Mouse (Mus musculus) midbrain, embryonic 15.5 days (tissue): ENCODE measurements at regions not wholly inside any gene's neighbourhood (a gene's known extent, or its start where the extent isn't known, plus 50 kb on each side); places are given as distances from the start of the nearest gene placed in this dataset.

ENCODE experiments used
- ATAC-seq: fragments of 200-750 bp; cut with Nextera tagmentation; replicated peaks from 2 replicates; pipeline ENCODE4 v1.8.0; 2017; ENCODE audit warnings: moderate TSS enrichment
- H3K27ac ChIP-seq: fragments of 300-500 bp; sonication (generic); 2 replicates; pipeline ENCODE4 v1.5.1; 2015; ENCODE audit warnings: mild to moderate bottlenecking, inconsistent platforms
- H3K27me3 ChIP-seq: fragments of 300-500 bp; sonication (generic); replicated peaks from 2 replicates; pipeline ENCODE4 v1.6.1; 2015; ENCODE audit warnings: inconsistent platforms
- H3K36me3 ChIP-seq: fragments of 300-500 bp; sonication (generic); replicated peaks from 2 replicates; pipeline ENCODE4 v1.6.1; 2015; ENCODE audit warnings: inconsistent platforms
- H3K4me1 ChIP-seq: fragments of 300-500 bp; sonication (generic); 2 replicates; pipeline ENCODE4 v1.6.1; 2015; ENCODE audit warnings: inconsistent platforms
- H3K4me2 ChIP-seq: fragments of 300-500 bp; sonication (generic); 2 replicates; pipeline ENCODE4 v1.6.1; 2015; ENCODE audit warnings: inconsistent platforms, mild to moderate bottlenecking, moderate library complexity
- H3K4me3 ChIP-seq: fragments of 300-500 bp; sonication (generic); 2 replicates; pipeline ENCODE4 v1.5.1; 2015; ENCODE audit warnings: mild to moderate bottlenecking, inconsistent platforms
- H3K9ac ChIP-seq: fragments of 300-500 bp; sonication (generic); 2 replicates; pipeline ENCODE4 v1.6.1; 2015; ENCODE audit warnings: mild to moderate bottlenecking, inconsistent platforms
- H3K9me3 ChIP-seq: fragments of 300-500 bp; sonication (generic); 2 replicates; pipeline ENCODE4 v1.6.1; 2016; ENCODE audit warnings: inconsistent platforms
- WGBS: fragments of 180-500 bp; shearing (Covaris S2); methylation state at CpG from one replicate; pipeline ENCODE4 v1.1.7; 2015; ENCODE audit warnings: mixed read lengths; 5-methylcytosine and 5-hydroxymethylcytosine counted together

DNA sequence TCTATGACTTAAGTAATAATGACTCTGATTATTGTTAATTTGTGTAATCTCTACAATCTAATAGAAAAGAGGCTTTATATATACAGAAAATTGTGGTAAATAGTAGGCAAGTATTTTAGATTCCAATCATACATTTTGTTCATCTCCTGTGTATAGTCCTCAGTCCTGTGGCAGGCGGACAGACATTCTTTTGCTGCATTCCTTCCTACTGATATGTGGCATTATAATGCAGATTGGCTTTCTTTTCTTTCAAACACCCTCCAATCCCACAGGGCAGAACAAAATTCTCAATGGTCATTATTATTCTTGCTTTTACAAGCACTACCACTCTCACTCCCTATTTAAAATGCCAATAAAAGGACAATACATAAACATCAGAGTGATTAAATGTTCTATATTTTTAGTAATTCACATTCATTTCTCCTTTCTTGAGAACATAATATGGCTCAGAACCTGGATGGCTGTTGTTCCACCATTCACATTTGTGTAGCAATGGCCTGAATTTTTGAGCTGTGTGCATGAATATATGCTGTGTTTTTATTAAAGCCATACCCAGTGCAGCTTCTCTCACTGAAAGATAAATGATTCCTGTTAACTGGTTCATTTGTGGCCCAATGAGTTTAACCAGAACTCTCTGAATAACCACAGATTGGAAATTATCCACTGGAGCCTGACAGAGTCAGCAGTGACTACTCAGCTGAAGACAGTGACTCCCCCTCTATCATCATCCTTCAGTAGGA lies 194.6 kb downstream of the Gm43517 start:
- Histone ChIP-seq H3K4me2 (no peak overlapping the region), H3K9me3 (no peaks in the 10 kb centered on the region), H3K27ac (no peak overlapping the region), H3K27me3 (no peaks in the 10 kb centered on the region), H3K9ac (no peak overlapping the region), H3K4me1 (no peaks in the 10 kb centered on the region), H3K4me3 (no peak overlapping the region), H3K36me3 (no peaks in the 10 kb centered on the region)
- WGBS = 18% methylated on average over 1 of the region's 1 CpGs
- ATAC-seq = no peak

DNA sequence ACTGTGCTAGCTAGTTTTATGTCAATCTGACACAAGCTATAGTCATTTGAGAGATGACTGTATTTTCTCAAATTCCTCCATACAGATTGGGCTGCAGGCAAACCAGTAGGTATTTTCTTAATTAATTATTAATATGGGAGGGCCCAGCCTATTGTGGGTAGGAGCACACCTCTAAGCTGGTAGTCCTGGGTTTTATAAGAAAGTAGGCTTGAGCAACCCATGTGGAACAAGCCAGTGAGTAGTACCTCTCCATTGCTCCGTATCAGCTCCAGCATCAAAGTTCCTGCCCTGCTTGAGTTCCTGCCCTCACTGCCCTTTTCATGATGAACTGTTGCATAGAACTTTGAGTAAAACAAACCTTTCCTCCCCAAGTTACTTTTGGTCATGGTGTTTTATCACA lies 198.9 kb downstream of the Gm43517 start:
- Histone ChIP-seq H3K27me3 (no peaks in the 10 kb centered on the region), H3K27ac (no peak overlapping the region), H3K36me3 (no peaks in the 10 kb centered on the region), H3K4me2 (no peak overlapping the region), H3K4me3 (no peak overlapping the region), H3K4me1 (no peaks in the 10 kb centered on the region), H3K9ac (no peak overlapping the region), H3K9me3 (no peaks in the 10 kb centered on the region)
- 73% methylated on average over 1 of the region's 1 CpGs for WGBS
- ATAC-seq = no peak

DNA sequence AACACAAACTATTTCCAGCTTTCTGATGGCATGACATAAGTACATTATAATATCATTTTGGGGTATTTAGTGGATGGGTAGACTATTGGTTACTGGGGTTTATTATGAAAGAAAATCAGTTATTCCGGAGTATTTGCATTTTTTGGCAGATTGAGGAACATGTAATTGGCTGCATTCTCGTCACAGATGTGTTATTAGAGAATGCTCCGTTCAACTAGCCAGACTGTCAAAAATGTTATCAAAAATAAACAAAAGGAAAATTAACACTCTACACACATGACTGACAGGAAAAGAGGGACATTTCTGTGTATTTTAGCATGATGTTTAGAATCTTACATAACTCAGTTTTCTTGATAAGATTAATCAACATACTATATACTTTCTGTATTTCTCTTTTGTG lies 237.3 kb downstream of the Gm43517 start:
- no peak for ATAC-seq
- no peak overlapping the region for H3K9ac ChIP-seq
- no peak overlapping the region for H3K4me2 ChIP-seq
- H3K9me3 ChIP-seq = no peaks in the 10 kb centered on the region
- H3K4me3 ChIP-seq = no peak overlapping the region
- no peaks in the 10 kb centered on the region for H3K4me1 ChIP-seq
- 74% methylated on average over 3 of the region's 3 CpGs for WGBS
- H3K27me3 ChIP-seq = no peaks in the 10 kb centered on the region
- no peak overlapping the region for H3K27ac ChIP-seq
- no peaks in the 10 kb centered on the region for H3K36me3 ChIP-seq

DNA sequence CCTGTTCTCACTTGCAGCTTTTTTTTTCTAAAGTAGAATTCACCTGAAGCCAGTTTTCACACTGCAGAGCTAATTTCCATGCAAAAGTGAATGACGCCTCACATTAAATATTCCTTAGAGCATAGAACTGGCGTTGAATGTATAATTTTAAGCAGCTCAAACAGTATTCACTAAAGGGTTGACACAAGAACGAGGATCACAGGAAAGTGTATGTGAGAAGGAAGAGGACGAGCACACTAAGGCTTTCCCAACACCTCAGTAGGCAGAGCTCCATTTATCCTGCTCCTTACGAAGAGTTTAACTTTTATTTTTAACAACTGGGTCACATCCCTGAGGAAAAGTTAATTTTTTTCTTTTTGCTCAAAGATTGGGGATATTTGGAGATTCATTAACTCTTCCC lies 242.2 kb downstream of the Gm43517 start:
- Histone ChIP-seq H3K4me2 (no peak overlapping the region), H3K36me3 (no peaks in the 10 kb centered on the region), H3K27me3 (no peaks in the 10 kb centered on the region), H3K9ac (no peak overlapping the region), H3K4me3 (no peak overlapping the region), H3K9me3 (no peaks in the 10 kb centered on the region), H3K4me1 (no peaks in the 10 kb centered on the region), H3K27ac (no peak overlapping the region)
- WGBS = 51% methylated on average over 5 of the region's 5 CpGs
- ATAC-seq = no peak; the same call in 1 of the 2 replicates

DNA sequence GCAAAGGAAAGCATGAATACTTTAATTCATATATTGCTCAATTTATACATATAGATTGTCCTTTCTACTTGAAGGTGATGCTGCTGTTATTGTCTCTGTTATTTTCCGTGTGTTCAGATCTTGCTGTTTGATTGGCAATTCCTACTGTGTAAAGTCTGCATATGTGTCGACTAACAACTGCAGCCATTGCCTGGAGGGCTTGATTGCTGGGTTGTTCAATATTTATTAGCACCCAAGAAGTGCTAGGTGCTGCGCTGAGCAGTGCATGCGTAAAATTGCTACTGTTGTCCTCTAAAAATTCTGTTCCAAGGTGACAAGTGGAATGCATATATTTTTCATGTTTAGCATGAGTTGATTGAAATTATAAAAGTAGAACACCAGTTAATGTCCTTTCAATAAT lies 243.0 kb downstream of the Gm43517 start:
- H3K36me3 ChIP-seq = no peaks in the 10 kb centered on the region
- no peak overlapping the region for H3K4me3 ChIP-seq
- no peaks in the 10 kb centered on the region for H3K9me3 ChIP-seq
- ATAC-seq = peak; percentile 66; the same call in 1 of the 2 replicates
- H3K27ac ChIP-seq = no peak overlapping the region
- no peak overlapping the region for H3K9ac ChIP-seq
- H3K27me3 ChIP-seq = no peaks in the 10 kb centered on the region
- no peak overlapping the region for H3K4me2 ChIP-seq
- 58% methylated on average over 4 of the region's 4 CpGs for WGBS
- no peaks in the 10 kb centered on the region for H3K4me1 ChIP-seq

DNA sequence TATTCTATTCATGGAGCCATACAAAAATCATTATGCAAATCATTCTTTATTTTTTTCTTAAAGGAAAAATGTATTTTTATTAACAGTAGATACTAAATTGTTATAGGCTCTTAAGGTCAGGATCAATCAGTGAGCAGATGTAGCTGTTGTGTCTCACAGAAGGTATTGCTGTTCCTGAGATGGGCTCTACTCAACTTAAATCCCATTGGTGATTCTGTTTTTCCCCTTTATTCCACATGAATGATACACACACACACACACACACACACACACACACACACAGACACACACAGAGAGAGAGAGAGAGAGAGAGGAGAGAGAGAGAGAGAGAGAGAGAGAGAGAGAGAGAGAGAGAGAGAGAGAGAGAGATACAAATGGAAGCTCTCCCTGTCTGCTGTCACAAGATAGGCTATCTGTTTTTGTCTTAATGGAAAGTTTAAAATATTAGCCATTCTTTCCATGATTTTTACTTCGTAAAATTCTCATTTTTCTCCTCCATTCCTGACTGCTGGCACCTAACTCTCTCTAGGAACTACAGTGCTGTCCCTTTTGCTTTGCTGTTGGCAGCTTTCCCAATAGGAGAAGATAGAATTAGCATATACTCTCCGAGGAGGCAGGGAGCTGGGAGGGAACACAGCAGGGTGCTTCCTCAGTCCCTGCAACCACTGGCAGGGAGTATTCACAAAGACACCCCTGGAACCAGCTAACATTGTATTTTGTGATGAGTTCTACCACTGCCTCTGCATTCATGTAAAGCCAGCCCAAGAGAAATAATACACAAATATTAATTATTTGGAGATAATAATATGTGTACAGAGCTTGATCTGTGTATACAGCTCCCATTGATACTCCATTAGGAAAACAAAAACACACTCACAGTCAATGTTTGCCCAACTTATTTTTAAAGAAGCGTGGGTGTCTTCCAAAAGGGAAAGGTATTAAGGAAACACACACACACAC lies 264.4 kb downstream of the Gm43517 start:
- no peak overlapping the region for H3K4me2 ChIP-seq
- no peak overlapping the region for H3K27ac ChIP-seq
- peaks cover 7% of the 10 kb centered on the region; the same call in 1 of the 2 replicates for H3K4me1 ChIP-seq
- H3K36me3 ChIP-seq = no peaks in the 10 kb centered on the region
- 33% methylated on average over 3 of the region's 3 CpGs for WGBS
- no peaks in the 10 kb centered on the region for H3K9me3 ChIP-seq
- H3K4me3 ChIP-seq = no peak overlapping the region
- peak; percentile 86 for ATAC-seq
- no peaks in the 10 kb centered on the region; the same call in 1 of the 2 replicates for H3K27me3 ChIP-seq
- no peak overlapping the region for H3K9ac ChIP-seq
